Mouse (Mus musculus) heart, postnatal 0 days (tissue): Measurements from ENCODE around the gene Cdk14. TPM values are rescaled to one million over a fixed set of nuclear protein-coding genes. Genes with fewer than 3 reads are reported as not detected.

Source experiments
- ATAC-seq: fragments of 200-750 bp; cut with Nextera tagmentation; 2 replicates; pipeline ENCODE4 v1.8.0; 2017; ENCODE audit warnings: low read depth, moderate number of reproducible peaks, moderate library complexity; ENCODE audit not compliant: insufficient read depth
- DNase-seq: peaks from one replicate; pipeline ENCODE4 v3.0.0-alpha.2; 2016; ENCODE audit warnings: low spot score
- H3K27ac ChIP-seq: fragments of 300-500 bp; sonication (generic); 2 replicates; pipeline ENCODE4 v1.5.1; 2014; ENCODE audit warnings: low read depth, mild to moderate bottlenecking
- H3K27me3 ChIP-seq: fragments of 300-500 bp; sonication (generic); 2 replicates; pipeline ENCODE4 v1.6.1; 2014; ENCODE audit warnings: low read length, mixed read lengths; ENCODE audit not compliant: control insufficient read depth, insufficient read depth
- H3K36me3 ChIP-seq: fragments of 300-500 bp; sonication (generic); replicated peaks from 2 replicates; pipeline ENCODE4 v1.6.1; 2014; ENCODE audit warnings: low read length, mixed read lengths; ENCODE audit not compliant: control insufficient read depth, insufficient read depth
- H3K4me1 ChIP-seq: fragments of 300-500 bp; sonication (generic); 2 replicates; pipeline ENCODE4 v1.6.1; 2014; ENCODE audit warnings: antibody characterized with exemption; ENCODE audit not compliant: control insufficient read depth, insufficient read depth
- H3K4me2 ChIP-seq: fragments of 300-500 bp; sonication (generic); 2 replicates; pipeline ENCODE4 v1.6.1; 2014; ENCODE audit warnings: low read depth, mild to moderate bottlenecking, low read length, moderate library complexity
- H3K4me3 ChIP-seq: fragments of 300-500 bp; sonication (generic); 2 replicates; pipeline ENCODE4 v1.5.1; 2014; ENCODE audit warnings: low read depth, low read length
- H3K9ac ChIP-seq: fragments of 300-500 bp; sonication (generic); replicated peaks from 2 replicates; pipeline ENCODE4 v1.6.1; 2014; ENCODE audit warnings: low read depth, low read length, mixed read lengths
- H3K9me3 ChIP-seq: fragments of 300-500 bp; sonication (generic); replicated peaks from 2 replicates; pipeline ENCODE4 v1.6.1; 2016; ENCODE audit warnings: low read length; ENCODE audit not compliant: control insufficient read depth
- CTCF ChIP-seq: IDR thresholded peaks from 2 replicates; pipeline ENCODE4 v1.5.1; 2016; ENCODE audit warnings: antibody characterized with exemption, control low read depth, low read depth
- EP300 ChIP-seq: IDR thresholded peaks from 2 replicates; pipeline ENCODE4 v1.6.1; 2016; ENCODE audit warnings: antibody characterized with exemption, low read depth
- WGBS: fragments of 180-500 bp; shearing (Covaris S2); extraction: QIAGEN DNeasy Blood & Tissue Kit; methylation state at CpG from one replicate; pipeline ENCODE4 v1.1.7; 2014; 5-methylcytosine and 5-hydroxymethylcytosine counted together
- polyA plus RNA-seq: library from polyadenylated mRNA; unstranded; fragments of >200 nt; fragmentation: Nextera tagmentation; extraction: Ambion mirVana; gene quantifications from 2 replicates; pipeline ENCODE4 v1.2.1, GENCODE M21; 2015
- total RNA-seq: library from RNA; depleted of rRNA; stranded (reverse); fragments of >200 nt; gene quantifications from 2 replicates; pipeline ENCODE4 v1.2.3, GENCODE M21; 2014; ENCODE audit warnings: low replicate concordance

Cdk14 gene
- total and polyA plus RNA-seq, 2 experiments from 2014 or later, result 5.8 to 17.5 TPM

GRCm38 (mm10) chr5:4877131-4877631 lies 542.9 kb downstream of the Cdk14 start:
- 53% methylated on average over 5 of the region's 5 CpGs for WGBS
- Histone ChIP-seq H3K27me3 (no peaks in the 10 kb centered on the region), H3K9ac (no peak overlapping the region), H3K4me1 (no peaks in the 10 kb centered on the region), H3K4me2 (no peak overlapping the region), H3K27ac (no peak overlapping the region), H3K36me3 (no peaks in the 10 kb centered on the region), H3K9me3 (0 out of 2 replicates have a peak, but pooled peaks cover 6% of the 10 kb centered on the region), H3K4me3 (no peak overlapping the region)
- no peak for ATAC-seq
- TF ChIP-seq CTCF, result no peak
- TF ChIP-seq EP300, result no peak
- no peak for DNase-seq

- ATAC-seq, result no peak
- no peak for DNase-seq
- 89% methylated on average over 15 of the region's 15 CpGs for WGBS
- no peak overlapping the region for H3K4me2 ChIP-seq
- 0 out of 2 replicates have a peak, but pooled peaks cover 6% of the 10 kb centered on the region for H3K9me3 ChIP-seq
- no peaks in the 10 kb centered on the region for H3K4me1 ChIP-seq
- no peak for TF ChIP-seq CTCF
- TF ChIP-seq EP300, result no peak
- no peaks in the 10 kb centered on the region for H3K36me3 ChIP-seq
- H3K4me3 ChIP-seq, result no peak overlapping the region
- H3K27ac ChIP-seq, result no peak overlapping the region
- H3K9ac ChIP-seq, result no peak overlapping the region
- no peaks in the 10 kb centered on the region for H3K27me3 ChIP-seq
These were observed 543.4 kb downstream of the Cdk14 start for GRCm38 (mm10) chr5:4876653-4877091.

GRCm38 (mm10) chr5:4870041-4870726 lies 549.9 kb downstream of the Cdk14 start:
- Histone ChIP-seq H3K9me3 (no peaks in the 10 kb centered on the region), H3K4me3 (no peak overlapping the region), H3K27me3 (no peaks in the 10 kb centered on the region), H3K4me1 (no peaks in the 10 kb centered on the region), H3K4me2 (no peak overlapping the region), H3K27ac (no peak overlapping the region), H3K36me3 (no peaks in the 10 kb centered on the region), H3K9ac (no peak overlapping the region)
- DNase-seq (no peak), ATAC-seq (no peak)
- TF ChIP-seq CTCF, result no peak
- TF ChIP-seq EP300, result no peak
- WGBS, result 87% methylated on average over 4 of the region's 4 CpGs

DNA sequence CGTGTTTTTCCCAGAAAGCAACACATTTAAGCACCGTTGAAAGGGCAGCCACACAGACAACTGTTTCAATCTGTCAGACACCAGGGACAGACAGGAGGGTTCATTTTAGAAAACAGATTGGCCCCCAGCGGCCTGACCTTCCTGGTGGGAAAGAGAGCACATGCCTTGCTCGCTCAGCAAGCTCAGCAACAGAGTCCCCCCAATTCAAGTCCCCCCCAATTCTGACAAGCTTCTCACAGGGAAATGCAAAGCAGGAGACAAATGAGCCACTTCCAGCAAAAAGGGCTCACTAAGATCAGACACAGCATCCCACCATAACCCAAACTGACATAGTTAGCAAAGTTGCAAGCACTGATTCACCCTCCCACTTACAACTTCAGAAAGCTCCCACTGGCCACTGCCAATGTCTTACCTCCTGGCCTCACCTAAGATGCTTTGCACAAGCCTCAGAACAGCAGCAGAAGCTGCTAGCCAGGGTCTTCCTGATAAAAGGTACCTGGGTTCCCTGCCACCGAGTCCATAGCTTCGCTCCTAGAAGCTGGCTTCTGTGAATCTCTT lies 551.5 kb downstream of the Cdk14 start:
- WGBS, result 68% methylated on average over 6 of the region's 6 CpGs
- ATAC-seq (no peak), DNase-seq (no peak)
- Histone ChIP-seq H3K9ac (no peak overlapping the region), H3K27me3 (no peaks in the 10 kb centered on the region), H3K9me3 (no peaks in the 10 kb centered on the region), H3K27ac (no peak overlapping the region), H3K4me2 (no peak overlapping the region), H3K36me3 (no peaks in the 10 kb centered on the region), H3K4me1 (no peaks in the 10 kb centered on the region), H3K4me3 (no peak overlapping the region)
- TF ChIP-seq CTCF (no peak), EP300 (no peak)

GRCm38 (mm10) chr5:4867849-4868562 lies 552.1 kb downstream of the Cdk14 start:
- H3K27me3 ChIP-seq, result no peaks in the 10 kb centered on the region
- H3K9ac ChIP-seq, result no peak overlapping the region
- H3K4me1 ChIP-seq, result no peaks in the 10 kb centered on the region
- H3K4me3 ChIP-seq, result no peak overlapping the region
- no peaks in the 10 kb centered on the region for H3K9me3 ChIP-seq
- ATAC-seq, result no peak
- H3K4me2 ChIP-seq, result no peak overlapping the region
- 91% methylated on average over 6 of the region's 6 CpGs for WGBS
- no peak overlapping the region for H3K27ac ChIP-seq
- H3K36me3 ChIP-seq, result no peaks in the 10 kb centered on the region
- DNase-seq, result no peak
- no peak for TF ChIP-seq EP300
- no peak for TF ChIP-seq CTCF
